Mouse (Mus musculus) heart, postnatal 0 days (tissue): ENCODE measurements around the gene Rapgef2.

Source experiments
- CTCF ChIP-seq: IDR thresholded peaks from 2 replicates; pipeline ENCODE4 v1.5.1; 2016; ENCODE audit warnings: antibody characterized with exemption, control low read depth, low read depth
- EP300 ChIP-seq: IDR thresholded peaks from 2 replicates; pipeline ENCODE4 v1.6.1; 2016; ENCODE audit warnings: antibody characterized with exemption, low read depth

- TF ChIP-seq CTCF (no peak), EP300 (no peak)
Measured at GRCm38 (mm10) chr3:79294701-79295100, 8.4 kb upstream of the Rapgef2 start.
